9 mouse cellular contexts compared by ENCODE assay signal in genomic region chr9:75599191-75599841, GRCm38 (mm10). TPM values are rescaled to one million over a fixed set of nuclear protein-coding genes. Genes with fewer than 3 reads are reported as not detected.
DNase-seq lines count a peak whose midpoint lies in the region; ATAC-seq and TF ChIP-seq lines count a peak whose summit lies in the region.
"Had no signal": no experiment of that assay in that cellular context is flagged by ENCODE, and none has a peak within 500 bp of the region (broad histone marks: within the 10 kb centered on the region; RNA-seq: fewer than 3 reads in every experiment).

No protein-coding gene starts in this region.

- H3K9me3 ChIP-seq in forebrain, embryonic 14.5 days (replicated peaks; ENCODE audit: control insufficient read depth, low read length) = no peaks in the 10 kb centered on the region
- no peaks in the 10 kb centered on the region for H3K9me3 ChIP-seq in midbrain, postnatal 0 days (ENCODE audit: low read length)
- H3K9me3 ChIP-seq: G1E had no signal

- no peak overlapping the region for H3K27ac ChIP-seq in heart, adult 2 months
- H3K27ac ChIP-seq in forebrain, embryonic 14.5 days (ENCODE audit: low read depth, low read length) = peak overlapping the region; percentile 46; the same call in 1 of the 2 replicates
- H3K27ac ChIP-seq in midbrain, postnatal 0 days (ENCODE audit: low read depth, low read length) = peak overlapping the region; percentile 32

- no peaks in the 10 kb centered on the region for H3K79me2 ChIP-seq in heart, adult 2 months (replicated peaks; ENCODE audit: control insufficient read depth, insufficient read depth, low read length)

- no peak overlapping the region for H3K9ac ChIP-seq in heart, adult 2 months (ENCODE audit: low read depth, low read length)
- H3K9ac ChIP-seq in forebrain, embryonic 14.5 days (ENCODE audit: low read length) = no peak overlapping the region
- no peak overlapping the region for H3K9ac ChIP-seq in midbrain, postnatal 0 days (replicated peaks; ENCODE audit: low read length, poor library complexity, severe bottlenecking)

- no peak for TF ChIP-seq POLR2A in heart, adult 2 months (IDR thresholded peaks at IDR 0.05; ENCODE audit: insufficient read depth, low read depth, low read length)

- H3K4me3 ChIP-seq in heart, adult 2 months = no peak overlapping the region
- H3K4me3 ChIP-seq in forebrain, embryonic 14.5 days (ENCODE audit: low read depth, low read length) = no peak overlapping the region
- H3K4me3 ChIP-seq in midbrain, postnatal 0 days (ENCODE audit: low read depth, low read length) = no peak overlapping the region

- TF ChIP-seq EP300 in heart, adult 2 months (IDR thresholded peaks at IDR 0.05; ENCODE audit: insufficient read depth, low read depth, low read length) = no peak

- H3K4me1 ChIP-seq in heart, adult 2 months (ENCODE audit: control insufficient read depth, insufficient read depth, low read length) = no peaks in the 10 kb centered on the region; the same call in 1 of the 2 replicates
- peaks cover 9% of the 10 kb centered on the region for H3K4me1 ChIP-seq in forebrain, embryonic 14.5 days (ENCODE audit: control insufficient read depth, insufficient read depth, low read length)
- H3K4me1 ChIP-seq in midbrain, postnatal 0 days (ENCODE audit: insufficient read depth, low read length) = peaks cover 3% of the 10 kb centered on the region; the same call in 1 of the 2 replicates

- H3K36me3 ChIP-seq in heart, adult 2 months (ENCODE audit: control insufficient read depth, insufficient read depth, low read length) = no peaks in the 10 kb centered on the region
- H3K36me3 ChIP-seq in forebrain, embryonic 14.5 days (ENCODE audit: control insufficient read depth, insufficient read depth, low read length) = peaks cover 18% of the 10 kb centered on the region
- H3K36me3 ChIP-seq in midbrain, postnatal 0 days (ENCODE audit: insufficient read depth, low read length) = peaks cover 7% of the 10 kb centered on the region
- H3K36me3 ChIP-seq: G1E had no signal

- ATAC-seq in forebrain, embryonic 14.5 days = peak; percentile 94
- peak; percentile 88 for ATAC-seq in midbrain, postnatal 0 days (ENCODE audit: low FRiP score)

- TF ChIP-seq CTCF in heart, adult 2 months (IDR thresholded peaks at IDR 0.05) = peak; percentile 22; the same call in 1 of the 2 replicates
- peak; percentile 62 for TF ChIP-seq CTCF in midbrain, postnatal 0 days (IDR thresholded peaks at IDR 0.05)

- intact Hi-C loops in heart, adult 2 months (cut with DNase I) = no loop called here
- intact Hi-C loops in heart, postnatal 25 days (cut with DNase I) = no loop called here

- no peak overlapping the region for H3K4me2 ChIP-seq in forebrain, embryonic 14.5 days (ENCODE audit: low read length)
- no peak overlapping the region for H3K4me2 ChIP-seq in midbrain, postnatal 0 days (ENCODE audit: low read depth, low read length, poor library complexity, severe bottlenecking)

- WGBS in heart, adult 2 months = 41% methylated on average over 5 of the region's 5 CpGs
- WGBS in forebrain, embryonic 14.5 days = 27% methylated on average over 5 of the region's 5 CpGs
- WGBS in midbrain, postnatal 0 days = 24% methylated on average over 5 of the region's 5 CpGs

- no peaks in the 10 kb centered on the region for H3K27me3 ChIP-seq in heart, adult 2 months (ENCODE audit: control insufficient read depth, insufficient read depth, low read length)
- H3K27me3 ChIP-seq in forebrain, embryonic 14.5 days (replicated peaks; ENCODE audit: control insufficient read depth, insufficient read depth, low read length) = no peaks in the 10 kb centered on the region
- no peaks in the 10 kb centered on the region for H3K27me3 ChIP-seq in midbrain, postnatal 0 days (ENCODE audit: insufficient read depth, low read length)

- no peak for DNase-seq in heart, adult 2 months
- DNase-seq in heart, postnatal 25 days (ENCODE audit: low spot score) = no peak
- peak; percentile 69 for DNase-seq in brain, embryonic 18.5 days (ENCODE audit: low read depth, low spot score)
- DNase-seq in forebrain, embryonic 14.5 days (ENCODE audit: low spot score) = peak; percentile 94
- peak; percentile 78 for DNase-seq in layer of hippocampus, adult 9-11 months
- peak; percentile 95 for DNase-seq in midbrain, postnatal 0 days (ENCODE audit: low spot score)
- DNase-seq in spleen, adult 12 weeks (ENCODE audit: low spot score) = no peak
- no peak for DNase-seq in ovary, adult 18-20 months (ENCODE audit: low spot score)

RNA-seq across cellular contexts. Expression of gene Tmod2, which starts 11.8 kb away (rescaled TPM):
- 1 to 10 TPM; 3.8 to 4.7 TPM for total RNA-seq in heart, adult 2 months (2021)
- 1.0 and 2.6 TPM in 2 replicates for polyA plus RNA-seq in heart, adult 2 months (2012; rRNA removed)
- 1 to 10 TPM; 4.6 to 5.3 TPM for total RNA-seq in heart, postnatal 25 days (2021)
- polyA plus RNA-seq in forebrain, embryonic 14.5 days (2014; fragmentation: Nextera tagmentation; extraction: Ambion mirVana) = 127 and 193 TPM in 2 replicates
- total RNA-seq in midbrain, postnatal 0 days (2014; rRNA removed) = 168 and 210 TPM in 2 replicates
- 379 and 434 TPM in 2 replicates for polyA plus RNA-seq in midbrain, postnatal 0 days (2015; fragmentation: Nextera tagmentation; extraction: Ambion mirVana)
- polyA plus RNA-seq: G1E had no signal

RNA-seq across cellular contexts. Expression of gene Lysmd2, which starts 26.2 kb away (rescaled TPM):
- 1 to 10 TPM; 6.9 to 8.5 TPM for total RNA-seq in heart, adult 2 months (2021)
- polyA plus RNA-seq in heart, adult 2 months (2012; rRNA removed) = 16.4 and 18.1 TPM in 2 replicates
- 1 to 10 TPM; 7.3 to 8.4 TPM for total RNA-seq in heart, postnatal 25 days (2021)
- 26.0 and 34.1 TPM in 2 replicates for polyA plus RNA-seq in forebrain, embryonic 14.5 days (2014; fragmentation: Nextera tagmentation; extraction: Ambion mirVana)
- total RNA-seq in midbrain, postnatal 0 days (2014; rRNA removed) = 29.2 and 32.4 TPM in 2 replicates
- 33.6 and 39.4 TPM in 2 replicates for polyA plus RNA-seq in midbrain, postnatal 0 days (2015; fragmentation: Nextera tagmentation; extraction: Ambion mirVana)
- polyA plus RNA-seq: G1E had no signal

RNA-seq across cellular contexts. Expression of gene Tmod3, which starts 39.9 kb away (rescaled TPM):
- total RNA-seq in heart, adult 2 months (2021) = 10 to 100 TPM; 50.1 to 63.6 TPM
- polyA plus RNA-seq in heart, adult 2 months (2012; rRNA removed) = 19.6 and 37.8 TPM in 2 replicates
- 10 to 100 TPM; 62.9 to 74.0 TPM for total RNA-seq in heart, postnatal 25 days (2021)
- 92.4 and 104 TPM in 2 replicates for polyA plus RNA-seq in forebrain, embryonic 14.5 days (2014; fragmentation: Nextera tagmentation; extraction: Ambion mirVana)
- 35.8 and 45.4 TPM in 2 replicates for total RNA-seq in midbrain, postnatal 0 days (2014; rRNA removed)
- polyA plus RNA-seq in midbrain, postnatal 0 days (2015; fragmentation: Nextera tagmentation; extraction: Ambion mirVana) = 64.0 and 65.5 TPM in 2 replicates

Comparison
In these comparisons a context has a peak if more than half of its experiments do, and no peak if none do; other contexts are left out.
1. DNase-seq: peak in brain, embryonic 18.5 days (single experiment), forebrain, embryonic 14.5 days (single experiment), layer of hippocampus, adult 9-11 months (single experiment) and midbrain, postnatal 0 days (single experiment); none in heart, adult 2 months (0 of 2), heart, postnatal 25 days (single experiment), spleen, adult 12 weeks (single experiment) and ovary, adult 18-20 months (single experiment).
2. RNA of gene Tmod2, which starts 11.8 kb away (total RNA-seq): 168 to 210 TPM in midbrain, postnatal 0 days; 4.6 to 5.3 TPM in heart, postnatal 25 days and 3.8 to 4.7 TPM in heart, adult 2 months; every median in the first group is over 10 times any median in the second.